Mouse (Mus musculus) induced T-regulatory cell, adult 2 months (primary cell): Measurements from ENCODE around the gene Pigb.

Source experiments
- DNase-seq: peaks from one replicate; pipeline ENCODE4 v3.0.0-alpha.2; 2012; ENCODE audit warnings: low read depth

Gene Pigb

DNA sequence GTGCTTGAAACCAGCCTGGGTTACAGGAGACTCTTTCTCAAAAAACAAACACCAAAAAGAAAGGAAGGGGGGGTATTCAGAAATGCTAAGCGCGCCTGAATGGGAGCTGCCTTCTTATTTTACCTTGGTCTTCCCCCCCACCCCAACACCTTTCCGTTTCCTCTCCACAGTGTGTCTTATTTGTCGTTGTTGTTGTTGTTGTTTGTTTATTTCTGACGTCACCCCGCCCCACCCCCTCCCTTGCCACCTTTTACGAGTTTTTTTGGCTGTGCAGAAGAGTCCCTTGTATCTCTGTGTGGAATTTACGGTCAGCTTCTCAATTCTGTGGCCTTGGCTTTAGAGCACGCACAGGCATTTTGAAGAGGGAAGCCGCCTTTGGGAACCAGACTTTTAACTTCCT lies 5.5 kb upstream of the Pigb start:
- peak; percentile 92 for DNase-seq

DNA sequence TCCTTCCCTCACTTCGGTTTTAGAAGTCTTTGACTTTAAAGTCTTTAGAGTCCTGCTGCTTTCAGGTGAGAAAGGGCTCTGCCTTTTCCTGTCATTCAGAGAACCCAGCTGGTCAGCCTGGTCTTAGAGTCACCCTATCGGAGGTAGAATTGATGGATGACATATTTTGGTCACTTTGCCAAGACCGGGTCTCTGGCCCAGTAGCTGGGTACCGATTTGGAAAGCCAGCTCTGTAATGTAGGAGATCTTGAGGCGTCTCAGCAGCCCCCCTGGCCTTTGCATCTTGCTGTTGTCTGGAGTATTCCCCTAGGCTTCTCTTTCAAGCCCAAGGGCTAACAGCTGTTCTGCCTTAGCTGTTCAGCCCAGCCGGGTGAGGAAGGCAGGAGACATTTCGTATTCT lies 5.0 kb upstream of the Pigb start:
- DNase-seq, result no peak

DNA sequence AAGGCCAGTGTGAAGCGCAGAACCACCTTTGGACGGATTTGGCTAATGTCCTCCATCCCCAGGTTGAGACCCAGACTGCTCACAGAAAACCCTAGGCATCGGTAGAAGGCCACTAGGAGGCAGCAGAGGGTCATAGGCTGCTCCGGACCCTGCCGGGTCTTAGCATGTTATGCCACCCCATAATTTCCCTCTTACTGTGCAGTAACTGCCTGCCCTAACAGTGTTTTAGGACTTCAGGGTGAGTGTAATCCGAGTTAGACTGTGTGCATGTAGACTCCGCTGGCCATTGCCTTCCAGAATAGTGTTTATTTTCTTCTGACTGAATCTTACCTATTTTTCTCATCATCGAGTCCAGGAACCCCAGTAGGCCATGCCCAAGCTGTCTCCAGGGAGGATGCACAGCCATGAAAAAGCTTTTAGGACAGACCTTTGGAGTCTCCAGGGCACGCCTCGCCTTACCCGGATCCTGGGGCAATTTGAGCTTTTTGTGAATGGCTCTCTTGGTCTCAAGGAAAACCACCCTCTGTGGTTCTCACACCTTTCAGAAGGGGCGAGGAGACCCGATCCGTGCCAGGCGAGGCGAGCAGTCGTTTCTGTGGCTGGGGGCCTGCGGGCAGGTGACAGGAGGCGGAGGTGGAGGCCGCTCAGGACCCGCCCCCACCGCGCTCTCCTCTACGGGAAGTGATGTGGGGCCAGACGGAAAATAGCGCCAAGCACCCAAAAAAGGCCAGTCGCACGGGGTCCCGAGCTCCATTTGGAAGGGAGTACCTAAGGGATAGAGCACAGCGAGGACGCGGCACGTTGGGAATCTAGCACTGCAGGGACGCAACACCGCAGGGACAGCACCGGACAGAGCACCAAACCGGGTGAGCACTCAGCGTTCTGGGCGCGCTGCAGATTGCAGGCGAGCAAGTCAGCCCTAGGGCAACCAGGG lies 4.2 kb upstream of the Pigb start, which contains the start of gene Rab27a:
Rab27a (plus strand) TSS at position 709 of the 934 bp plus-strand sequence.
- peak; percentile 95 for DNase-seq

DNA sequence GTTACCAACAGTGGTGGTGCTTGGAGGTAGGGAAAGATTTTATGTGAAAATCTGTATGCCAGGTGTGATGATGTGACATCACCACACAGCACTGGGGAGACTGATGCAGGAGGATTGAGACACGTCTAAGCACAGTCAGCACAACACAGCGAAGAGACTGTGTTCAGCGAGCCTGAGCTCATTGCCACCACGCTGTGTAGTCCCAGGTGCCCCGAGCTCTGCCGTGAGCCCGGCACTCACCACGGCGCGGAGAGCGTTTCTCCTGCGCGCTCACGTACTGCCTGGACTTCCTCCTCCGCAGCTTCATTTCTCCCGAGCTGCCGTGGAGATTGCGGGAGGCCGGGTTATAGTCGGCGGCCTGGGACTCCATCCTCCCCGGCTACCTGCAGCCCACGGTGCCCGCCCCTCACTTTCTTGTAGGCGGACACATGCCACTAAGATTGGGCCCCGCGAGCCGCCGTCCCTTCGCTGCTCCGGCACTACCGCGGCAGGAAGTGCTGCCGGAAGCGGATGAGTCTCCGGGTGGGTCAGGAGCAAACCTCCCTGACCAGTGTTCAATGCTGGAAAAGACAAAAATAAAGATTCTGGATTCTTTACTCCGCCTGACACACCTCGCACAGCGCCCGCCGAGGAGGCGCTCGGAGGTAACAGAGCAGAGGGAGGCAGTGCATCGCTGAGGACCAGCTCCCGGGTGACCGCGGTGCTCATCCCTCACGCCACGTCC lies 794 bp downstream of the Pigb start:
- peak; percentile 93 for DNase-seq

DNA sequence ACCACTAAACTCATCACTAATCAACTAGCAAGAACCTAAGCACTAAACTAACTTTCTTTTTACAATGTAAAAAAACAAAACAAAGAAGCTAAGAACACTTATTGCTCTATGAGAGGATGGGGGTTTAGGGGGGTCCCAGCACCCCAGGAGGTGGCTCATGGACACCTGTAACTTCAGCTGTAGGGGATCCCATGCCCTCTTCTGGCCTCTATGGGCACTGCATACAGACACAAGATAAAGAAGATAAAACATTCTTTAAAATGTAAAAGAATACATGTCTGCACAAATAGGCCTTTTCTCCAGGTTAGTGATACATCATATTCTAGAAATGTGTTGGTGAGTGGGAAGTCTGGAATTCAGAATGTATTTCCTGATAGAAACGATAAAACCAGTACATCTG lies 6.8 kb downstream of the Pigb start:
- DNase-seq, result no peak

- DNase-seq, result no peak
Measured at GRCm38 (mm10) chr9:73031421-73031820, 8.8 kb downstream of the Pigb start.

DNA sequence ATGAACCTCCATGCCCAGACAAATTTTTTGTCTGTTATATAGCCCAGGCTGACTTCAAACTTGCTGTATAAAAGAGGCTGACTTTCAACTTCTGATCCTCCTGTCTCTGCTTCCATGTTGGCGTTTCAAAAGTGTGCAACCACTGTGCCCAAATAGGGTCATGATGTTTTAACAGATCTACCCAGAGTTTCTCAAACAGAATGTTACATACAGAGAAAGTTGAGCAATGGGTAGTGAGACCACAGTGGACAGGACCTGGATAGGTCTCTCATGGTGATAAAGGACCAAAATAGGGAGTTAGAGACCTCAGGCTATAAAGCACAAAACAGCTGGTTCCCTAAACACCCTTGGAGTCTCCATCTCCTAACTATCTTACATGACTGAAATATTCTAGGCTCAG lies 9.7 kb downstream of the Pigb start:
- DNase-seq, result no peak

GRCm38 (mm10) chr9:73025818-73026636 lies 14.2 kb downstream of the Pigb start:
- DNase-seq, result no peak

GRCm38 (mm10) chr9:73020566-73021097 lies 19.5 kb downstream of the Pigb start:
- DNase-seq, result no peak

DNA sequence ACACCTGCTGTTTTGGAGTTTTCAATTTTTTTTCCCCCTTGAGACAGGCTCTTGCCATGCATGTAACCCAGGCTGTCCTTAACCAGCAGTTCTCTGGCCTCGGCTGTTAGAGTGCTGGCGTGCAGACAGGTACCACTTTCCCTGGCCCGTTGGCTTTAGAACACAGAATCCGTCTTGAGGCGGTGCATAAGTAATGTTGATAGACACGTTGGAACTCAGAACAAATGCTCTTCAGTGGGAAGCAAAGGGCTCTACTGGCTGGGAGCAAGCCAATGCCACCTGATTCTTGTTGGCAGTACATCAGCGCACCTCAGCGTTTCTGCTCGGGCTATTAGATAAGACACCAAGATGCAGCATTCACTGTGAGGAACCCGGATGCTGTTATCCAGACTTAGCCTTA lies 20.3 kb downstream of the Pigb start:
- no peak for DNase-seq

- DNase-seq, result no peak
Measured at GRCm38 (mm10) chr9:73014724-73015123, 25.5 kb downstream of the Pigb start.

GRCm38 (mm10) chr9:73012629-73013028 lies 27.5 kb downstream of the Pigb start:
- DNase-seq, result peak; percentile 14

DNA sequence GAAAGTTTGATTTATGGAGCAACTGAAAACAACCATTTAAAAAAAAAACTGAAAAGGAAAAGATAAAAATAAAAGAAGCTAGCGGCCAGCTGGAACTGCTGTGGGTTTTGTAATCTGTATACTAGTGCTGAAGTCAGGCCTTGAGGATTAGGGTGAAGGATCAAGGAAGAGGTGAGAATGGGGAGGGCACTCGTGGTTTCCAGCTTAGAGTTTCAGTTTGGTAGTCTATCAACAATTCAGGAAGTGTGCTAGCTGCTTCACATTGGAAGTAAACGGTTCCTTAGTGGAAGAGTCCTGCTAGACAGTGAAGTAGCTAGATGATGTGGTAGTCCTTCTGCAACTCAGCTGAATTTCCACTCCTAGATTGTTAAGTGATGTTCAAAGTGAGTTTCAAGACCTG lies 31.8 kb downstream of the Pigb start:
- DNase-seq, result no peak

DNA sequence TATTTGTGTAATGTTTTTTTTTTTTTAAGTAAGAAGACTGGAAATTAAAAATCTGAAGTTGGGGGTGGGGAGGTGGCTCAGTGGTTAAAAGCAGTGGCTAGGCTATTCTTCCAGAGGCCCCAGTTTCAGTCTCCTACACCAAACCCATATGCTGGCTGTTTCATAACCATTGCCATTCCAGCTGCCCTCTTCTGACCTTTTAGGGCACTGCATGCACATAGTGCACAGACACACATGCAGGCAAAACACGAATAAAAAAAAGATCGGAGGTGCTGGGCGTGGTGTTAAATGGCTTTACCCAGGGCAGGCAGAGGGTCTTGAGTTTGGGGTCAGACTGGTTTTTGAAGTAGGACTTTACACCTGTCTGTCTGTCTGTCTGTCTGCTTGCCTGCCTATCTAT lies 34.0 kb downstream of the Pigb start:
- peak; percentile 43 for DNase-seq

GRCm38 (mm10) chr9:73005106-73005505 lies 35.1 kb downstream of the Pigb start:
- DNase-seq, result no peak

DNA sequence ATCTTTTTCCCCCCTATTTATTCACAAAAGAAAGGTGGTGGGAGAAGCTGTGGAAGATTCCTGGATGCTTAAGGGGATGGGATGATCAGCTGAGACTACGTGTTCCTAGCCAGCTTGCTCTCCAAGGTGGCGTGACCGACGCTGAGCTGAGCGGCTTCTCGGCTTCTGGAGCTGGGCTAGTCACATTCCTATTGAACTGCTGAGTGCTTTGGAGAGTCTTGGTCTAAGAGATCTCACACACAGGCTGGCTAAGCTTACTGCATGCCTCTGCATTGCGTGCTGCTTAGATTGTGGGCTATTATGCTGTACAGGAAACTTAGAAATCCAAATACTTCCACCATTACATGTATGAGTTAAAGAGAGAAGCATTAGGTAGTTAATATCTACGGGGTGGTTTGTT lies 36.1 kb downstream of the Pigb start:
- DNase-seq, result no peak

GRCm38 (mm10) chr9:73002177-73002576 lies 38.0 kb downstream of the Pigb start:
- DNase-seq, result no peak

GRCm38 (mm10) chr9:73001314-73002011 lies 38.7 kb downstream of the Pigb start:
- DNase-seq, result no peak

GRCm38 (mm10) chr9:73000487-73000886 lies 39.7 kb downstream of the Pigb start:
- DNase-seq, result peak; percentile 22

DNA sequence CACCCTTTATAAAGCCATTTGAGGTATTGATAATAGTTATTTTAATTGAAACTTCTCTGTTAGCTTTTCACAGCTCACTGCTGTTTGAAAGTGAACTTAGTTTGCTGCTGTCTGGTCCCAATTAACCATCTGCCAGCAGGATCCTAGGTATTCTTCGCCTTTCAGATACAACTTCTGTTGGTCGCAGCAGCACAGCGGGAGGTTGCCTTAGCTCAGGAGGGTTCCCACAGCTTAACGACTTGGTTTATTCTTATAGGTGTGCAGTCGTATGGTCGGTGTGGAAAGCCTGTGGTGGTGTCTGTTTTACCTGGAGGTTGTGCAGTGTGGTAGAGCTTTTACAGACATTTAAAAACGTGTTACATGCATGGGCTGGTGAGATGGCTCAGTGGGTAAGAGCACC lies 43.4 kb downstream of the Pigb start:
- no peak for DNase-seq

GRCm38 (mm10) chr9:72996167-72996566 lies 44.0 kb downstream of the Pigb start:
- DNase-seq, result no peak
